Mouse (Mus musculus) gastrocnemius, postnatal 36 days (tissue): ENCODE data around the gene Tarsl2. TPM values are rescaled to one million over a fixed set of nuclear protein-coding genes. Genes with fewer than 3 reads are reported as not detected.

Source experiments
- DNase-seq, 2 experiments: peaks; one replicate each; pipeline ENCODE4 v3.0.0; 2022
- intact Hi-C: fragments of 180-260 bp; cut with DNase I; formaldehyde crosslinking; loops from one replicate; pipeline ENCODE4 v1.15.1; 2025
- total RNA-seq, 2 experiments: library from RNA; stranded (reverse); gene quantifications; 2 replicates each; pipeline ENCODE4 v1.2.3; 2021

Tarsl2 gene
- total RNA-seq, 2 experiments from 2014 or later = 60.1 to 61.5 TPM

- intact Hi-C loops = loop anchor here (5.0 kb wide), 1 partner anchor 327 kb away; no protein-coding TSS in a partner anchor
- DNase-seq = no peak
Observed at GRCm38 (mm10) chr7:65643861-65644421, 757 bp upstream of the Tarsl2 start.

- intact Hi-C loops = loop anchor here (5.0 kb wide), 1 partner anchor 41 kb away; no protein-coding TSS in a partner anchor
- DNase-seq = no peak
Observed at GRCm38 (mm10) chr7:65645996-65646395, 1.3 kb downstream of the Tarsl2 start.

DNA sequence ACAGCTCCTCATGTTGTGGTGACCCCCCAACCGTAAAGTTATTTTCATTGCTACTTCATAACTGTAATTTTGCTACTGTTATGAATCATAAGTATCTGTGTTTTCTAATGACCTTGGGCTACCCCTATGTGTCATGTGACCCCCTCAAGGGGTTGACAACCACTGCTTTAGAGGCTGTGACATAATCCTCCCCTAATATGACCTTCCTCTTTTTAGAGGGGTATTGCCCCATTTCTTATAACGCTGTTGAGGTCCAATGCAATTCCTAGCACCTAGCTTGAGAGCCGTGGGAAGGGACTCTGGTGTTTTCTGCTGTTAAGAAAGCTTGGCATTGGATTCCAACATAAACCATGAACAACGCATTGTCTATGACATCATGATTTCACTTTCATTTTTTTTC, 6.0 kb downstream of the Tarsl2 start:
- intact Hi-C loops = no loop called here
- no peak for DNase-seq

DNA sequence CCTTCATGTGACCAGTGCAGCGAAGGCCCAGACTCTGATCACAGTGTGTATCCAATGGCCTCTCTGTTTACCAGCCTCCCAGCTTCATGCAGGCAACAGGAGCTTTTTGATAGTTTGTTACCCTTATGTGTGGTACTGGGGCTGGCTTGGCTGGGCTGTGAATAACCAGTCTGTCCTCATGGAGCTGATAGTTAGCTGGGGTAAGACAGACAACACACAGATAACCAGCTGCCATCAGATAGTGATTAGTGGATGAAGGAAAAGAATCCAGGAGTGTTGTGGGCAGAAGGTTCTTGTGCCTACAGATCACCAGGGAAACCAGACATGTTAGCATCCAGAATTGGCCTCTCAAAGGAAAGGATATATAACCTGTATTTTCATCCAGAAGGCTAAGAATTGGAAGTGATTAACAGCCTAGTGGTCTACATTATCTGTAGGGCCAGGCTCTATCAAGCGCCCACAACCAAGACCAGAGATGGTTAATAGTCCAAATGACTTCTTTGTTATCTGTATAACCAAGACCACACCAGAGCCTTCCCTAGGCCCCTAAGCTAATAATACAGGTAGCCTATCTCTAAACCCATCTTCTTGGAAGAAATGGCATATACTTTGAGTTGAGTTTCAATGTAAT, 12.9 kb downstream of the Tarsl2 start:
- intact Hi-C loops = no loop called here
- DNase-seq = no peak

GRCm38 (mm10) chr7:65663225-65663790, 18.6 kb downstream of the Tarsl2 start:
- DNase-seq = no peak
- intact Hi-C loops = no loop called here

- DNase-seq = no peak
- intact Hi-C loops = no loop called here
Observed at GRCm38 (mm10) chr7:65663886-65664285, 19.2 kb downstream of the Tarsl2 start.

DNA sequence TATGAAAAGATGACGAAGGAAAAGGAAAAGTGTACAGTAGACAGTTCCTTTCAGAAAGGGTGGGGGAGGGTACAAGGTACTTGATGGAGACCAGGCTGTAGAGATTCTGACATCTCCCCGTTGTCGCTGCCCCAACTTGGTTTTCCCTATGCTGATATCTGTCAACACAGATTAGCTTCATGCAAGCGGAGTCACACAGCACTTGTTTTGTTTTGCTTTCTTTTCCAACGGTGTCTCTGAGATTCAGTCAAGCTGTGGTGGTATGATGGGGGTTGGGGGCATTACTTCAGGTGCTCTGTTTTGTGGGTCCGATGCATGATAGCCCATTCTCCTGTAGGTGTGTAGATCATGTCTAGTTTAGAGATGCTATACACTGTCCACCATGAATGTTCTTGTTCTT, 22.8 kb downstream of the Tarsl2 start:
- intact Hi-C loops = no loop called here
- no peak for DNase-seq

GRCm38 (mm10) chr7:65678050-65678449, 33.4 kb downstream of the Tarsl2 start:
- intact Hi-C loops = no loop called here
- no peak for DNase-seq

GRCm38 (mm10) chr7:65678900-65679595, 34.4 kb downstream of the Tarsl2 start:
- intact Hi-C loops = no loop called here
- DNase-seq = no peak

DNA sequence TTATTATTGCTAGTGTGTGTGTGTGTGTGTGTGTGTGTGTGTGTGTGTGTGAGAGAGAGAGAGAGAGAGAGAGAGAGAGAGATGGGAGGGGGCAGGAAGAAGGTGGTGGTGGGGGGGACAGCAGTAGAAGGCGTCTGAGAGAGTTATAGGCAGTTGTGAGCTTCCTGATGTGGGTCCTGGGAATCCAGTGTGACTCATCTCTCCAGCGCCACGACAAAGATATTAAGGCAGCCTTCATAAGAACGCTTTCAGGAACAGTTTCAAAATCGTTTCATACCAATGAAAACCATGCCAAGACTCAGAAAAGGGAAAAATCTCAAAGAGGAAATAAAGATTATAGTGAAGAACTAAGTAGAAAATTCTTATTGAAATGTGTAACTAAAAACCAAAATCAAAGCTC, 36.5 kb downstream of the Tarsl2 start:
- intact Hi-C loops = no loop called here
- DNase-seq = no peak

DNA sequence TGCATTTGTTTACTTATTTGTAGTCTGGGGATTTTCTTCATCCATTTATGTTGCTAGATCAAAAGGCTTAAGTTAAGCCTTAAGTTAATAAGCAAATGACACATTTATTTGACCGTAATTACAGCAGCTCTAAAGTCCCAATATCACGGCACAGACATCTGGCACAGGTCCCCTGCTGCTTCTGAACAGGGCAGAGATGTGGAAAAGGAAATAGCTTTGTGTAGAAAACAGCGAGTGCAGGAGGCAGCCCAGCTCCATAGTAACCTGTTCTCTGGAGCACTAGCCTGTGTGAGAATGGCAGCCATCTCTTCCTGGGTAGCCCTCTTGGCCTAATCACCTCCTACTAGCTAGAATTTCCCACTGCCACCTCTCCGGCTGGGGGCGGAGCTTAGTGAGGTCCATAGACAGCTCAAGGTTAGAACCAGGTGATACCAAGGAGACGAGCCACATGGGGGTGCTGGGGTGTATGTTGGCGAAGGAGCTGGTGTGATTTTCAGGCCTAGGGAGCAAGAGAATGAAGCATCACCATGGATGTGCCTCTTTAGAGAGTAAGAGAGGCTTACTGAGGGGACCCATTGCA, 39.6 kb downstream of the Tarsl2 start:
- DNase-seq = no peak
- intact Hi-C loops = no loop called here

- intact Hi-C loops = loop anchor here (5.0 kb wide), 1 partner anchor 39 kb away; no protein-coding TSS in a partner anchor
- DNase-seq = no peak
Observed at GRCm38 (mm10) chr7:65686664-65687063, 42.0 kb downstream of the Tarsl2 start.

GRCm38 (mm10) chr7:65690869-65691268, 46.2 kb downstream of the Tarsl2 start, which contains the start of gene Tm2d3:
TSS of gene Tm2d3 (plus strand) at chr7:65691169.
- DNase-seq = no peak
- intact Hi-C loops = no loop called here

GRCm38 (mm10) chr7:65691929-65692605, 47.4 kb downstream of the Tarsl2 start:
- intact Hi-C loops = no loop called here
- no peak for DNase-seq

DNA sequence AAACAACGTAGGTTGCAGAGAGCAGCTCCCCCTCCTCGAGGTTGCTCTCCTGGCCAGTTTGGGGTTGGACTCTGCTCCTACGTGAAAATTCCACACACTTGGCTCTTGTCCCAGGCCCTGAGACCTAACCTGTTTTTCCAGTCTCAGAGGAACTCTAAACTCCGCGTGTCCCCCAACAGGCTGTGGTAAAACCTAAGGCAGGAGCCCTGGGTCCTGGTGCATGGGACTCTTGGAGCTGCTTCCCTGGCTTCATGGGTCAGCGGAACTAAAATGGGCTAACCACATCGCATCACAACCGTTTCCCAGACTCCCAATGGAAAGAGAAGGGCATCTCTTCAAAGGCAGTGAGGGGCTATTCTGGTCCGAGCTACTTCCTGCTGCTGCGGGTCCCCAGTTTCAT, 48.2 kb downstream of the Tarsl2 start:
- DNase-seq = no peak
- intact Hi-C loops = no loop called here

GRCm38 (mm10) chr7:65693301-65693821, 48.7 kb downstream of the Tarsl2 start:
- intact Hi-C loops = no loop called here
- DNase-seq = peak; percentile 84 to 85

DNA sequence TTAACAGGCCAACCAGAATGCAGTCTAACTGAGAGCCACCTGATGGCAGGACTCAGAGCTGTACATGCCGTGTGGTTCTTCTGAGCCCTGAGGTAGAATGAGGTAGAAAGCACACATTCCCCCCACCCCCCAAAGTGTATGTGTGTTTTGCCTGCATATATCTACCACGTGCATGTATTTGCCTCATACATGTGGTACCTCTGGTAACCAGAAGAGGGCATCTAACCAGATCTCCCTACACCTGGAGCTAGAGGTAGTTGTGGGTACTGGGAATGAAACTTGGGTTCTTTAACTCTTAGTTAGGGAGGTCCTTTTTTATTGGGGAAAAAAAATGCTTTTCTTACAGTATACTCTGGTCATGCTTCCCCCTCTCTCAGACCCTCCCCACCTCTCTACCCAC, 51.8 kb downstream of the Tarsl2 start:
- intact Hi-C loops = no loop called here
- no peak for DNase-seq

GRCm38 (mm10) chr7:65702076-65702475, 57.4 kb downstream of the Tarsl2 start:
- intact Hi-C loops = loop anchor here (10.0 kb wide), 1 partner anchor 93 kb away; no protein-coding TSS in a partner anchor
- no peak for DNase-seq

- intact Hi-C loops = loop anchor here (2.0 to 10.0 kb wide), 2 partner anchors 90 to 350 kb away; no protein-coding TSS in a partner anchor
- DNase-seq = peak; percentile 66 to 83
Observed at GRCm38 (mm10) chr7:65704818-65705242, 60.1 kb downstream of the Tarsl2 start.

- intact Hi-C loops = loop anchor here (10.0 kb wide), 1 partner anchor 86 kb away; no protein-coding TSS in a partner anchor
- no peak for DNase-seq
Observed at GRCm38 (mm10) chr7:65708506-65708905, 63.8 kb downstream of the Tarsl2 start.
